Mouse (Mus musculus) cerebellum, adult 2 months (tissue): Measurements from ENCODE around the gene Foxo3.

ENCODE experiments used
- CTCF ChIP-seq: fragments of 200-500 bp; IDR thresholded peaks from 2 replicates; pipeline ENCODE4 v1.5.1; 2011; ENCODE audit warnings: low read depth, mild to moderate bottlenecking, control low read depth, low read length, moderate library complexity, borderline replicate concordance; ENCODE audit not compliant: insufficient read depth
- POLR2A ChIP-seq: fragments of 200-500 bp; IDR thresholded peaks from 2 replicates; pipeline ENCODE4 v1.6.1; 2011; ENCODE audit warnings: low read length, control low read depth, borderline replicate concordance; ENCODE audit not compliant: insufficient read depth

DNA sequence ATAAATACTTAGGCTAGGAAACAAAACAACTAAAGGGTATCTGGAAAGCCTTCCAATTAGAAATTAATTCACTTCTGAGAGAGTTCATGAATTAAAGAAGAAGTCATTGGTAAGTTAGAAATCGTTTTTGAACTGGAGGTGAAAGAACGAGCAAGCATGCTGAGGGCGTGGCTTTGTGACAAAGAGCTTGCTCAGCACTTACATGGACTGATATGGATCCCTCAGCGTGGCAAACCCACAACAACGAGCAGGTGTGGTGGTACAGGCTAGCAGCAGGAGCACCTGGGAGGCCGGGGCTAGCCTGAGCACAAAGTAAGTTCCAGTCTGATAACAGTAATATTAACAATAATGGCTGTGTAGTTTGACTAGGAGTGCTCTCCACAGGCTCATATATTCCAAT is 41.2 kb downstream of the Foxo3 start:
- TF ChIP-seq CTCF (no peak), POLR2A (no peak)
